Mouse (Mus musculus) hindbrain, postnatal 0 days (tissue): ENCODE measurements around the gene Shc4. TPM values are rescaled to one million over a fixed set of nuclear protein-coding genes. Genes with fewer than 3 reads are reported as not detected.

Experiments used
- ATAC-seq: fragments of 200-750 bp; cut with Nextera tagmentation; 2 replicates; pipeline ENCODE4 v1.8.0; 2017; ENCODE audit warnings: mild to moderate bottlenecking, moderate TSS enrichment, moderate library complexity
- DNase-seq: peaks from one replicate; pipeline ENCODE4 v3.0.0-alpha.2; 2015; ENCODE audit warnings: low spot score
- H3K27ac ChIP-seq: fragments of 300-500 bp; sonication (generic); 2 replicates; pipeline ENCODE4 v1.5.1; 2014; ENCODE audit warnings: mild to moderate bottlenecking
- H3K27me3 ChIP-seq: fragments of 300-500 bp; sonication (generic); 2 replicates; pipeline ENCODE4 v1.6.1; 2014; ENCODE audit warnings: low read length, mixed read lengths; ENCODE audit not compliant: insufficient read depth
- H3K36me3 ChIP-seq: fragments of 300-500 bp; sonication (generic); 2 replicates; pipeline ENCODE4 v1.6.1; 2014; ENCODE audit warnings: low read length, mixed read lengths; ENCODE audit not compliant: insufficient read depth
- H3K4me1 ChIP-seq: fragments of 300-500 bp; sonication (generic); 2 replicates; pipeline ENCODE4 v1.6.1; 2014; ENCODE audit warnings: antibody characterized with exemption, low read length, mixed read lengths; ENCODE audit not compliant: insufficient read depth
- H3K4me2 ChIP-seq: fragments of 300-500 bp; sonication (generic); 2 replicates; pipeline ENCODE4 v1.6.1; 2014; ENCODE audit warnings: low read depth, mild to moderate bottlenecking, low read length, moderate library complexity, mixed read lengths
- H3K4me3 ChIP-seq: fragments of 300-500 bp; sonication (generic); 2 replicates; pipeline ENCODE4 v1.5.1; 2014; ENCODE audit warnings: low read length
- H3K9ac ChIP-seq: fragments of 300-500 bp; sonication (generic); replicated peaks from 2 replicates; pipeline ENCODE4 v1.6.1; 2014; ENCODE audit warnings: mild to moderate bottlenecking, low read length, moderate library complexity, mixed read lengths
- H3K9me3 ChIP-seq: fragments of 300-500 bp; sonication (generic); 2 replicates; pipeline ENCODE4 v1.6.1; 2016; ENCODE audit warnings: low read length, mixed read lengths
- CTCF ChIP-seq: IDR thresholded peaks from 2 replicates; pipeline ENCODE4 v1.5.1; 2016; ENCODE audit warnings: antibody characterized with exemption, control low read depth, low read depth
- WGBS: fragments of 180-500 bp; shearing (Covaris S2); extraction: QIAGEN DNeasy Blood & Tissue Kit; methylation state at CpG from one replicate; pipeline ENCODE4 v1.1.7; 2014; 5-methylcytosine and 5-hydroxymethylcytosine counted together
- polyA plus RNA-seq: library from polyadenylated mRNA; unstranded; fragments of >200 nt; fragmentation: Nextera tagmentation; extraction: Ambion mirVana; gene quantifications from 2 replicates; pipeline ENCODE4 v1.2.1, GENCODE M21; 2015
- total RNA-seq: library from RNA; depleted of rRNA; stranded (reverse); fragments of >200 nt; gene quantifications from 2 replicates; pipeline ENCODE4 v1.2.3, GENCODE M21; 2014

Gene Shc4
- total and polyA plus RNA-seq, 2 experiments from 2014 or later = 3.9 to 9.1 TPM

GRCm38 (mm10) chr2:125606220-125606845 lies 117.6 kb downstream of the Shc4 start:
- Histone ChIP-seq H3K9ac (no peak overlapping the region), H3K4me1 (no peaks in the 10 kb centered on the region), H3K36me3 (no peaks in the 10 kb centered on the region; the same call in 1 of the 2 replicates), H3K27ac (no peak overlapping the region), H3K4me3 (no peak overlapping the region), H3K4me2 (no peak overlapping the region), H3K9me3 (no peaks in the 10 kb centered on the region), H3K27me3 (no peaks in the 10 kb centered on the region)
- 64% methylated on average over 17 of the region's 17 CpGs for WGBS
- no peak for ATAC-seq
- DNase-seq = peak; percentile 43
- no peak for TF ChIP-seq CTCF

DNA sequence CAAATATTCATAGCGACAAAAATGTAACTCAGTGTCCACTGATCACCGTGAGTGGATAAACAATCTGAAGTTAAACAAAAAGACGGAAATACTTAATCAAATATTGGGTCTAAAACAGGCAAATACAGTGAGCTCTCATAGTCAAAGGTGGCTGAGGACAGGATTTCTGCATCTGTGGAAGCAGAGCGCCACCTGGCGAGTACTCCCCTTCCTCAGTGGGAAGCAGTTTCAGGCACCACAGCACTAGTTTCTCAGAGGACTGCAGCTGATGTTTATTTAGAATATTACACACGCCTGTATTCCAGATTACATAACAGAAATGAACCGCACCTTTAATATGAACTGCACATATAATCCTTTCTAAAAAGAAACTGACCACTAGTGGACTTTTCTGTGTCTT lies 119.3 kb downstream of the Shc4 start:
- Histone ChIP-seq H3K4me3 (no peak overlapping the region), H3K27me3 (no peaks in the 10 kb centered on the region), H3K36me3 (no peaks in the 10 kb centered on the region; the same call in 1 of the 2 replicates), H3K4me2 (no peak overlapping the region), H3K4me1 (no peaks in the 10 kb centered on the region), H3K9ac (no peak overlapping the region), H3K27ac (no peak overlapping the region), H3K9me3 (no peaks in the 10 kb centered on the region)
- TF ChIP-seq CTCF = peak; percentile 89
- DNase-seq (peak; percentile 80), ATAC-seq (peak; percentile 71; the same call in 1 of the 2 replicates)
- WGBS = 79% methylated on average over 7 of the region's 7 CpGs

GRCm38 (mm10) chr2:125602970-125603369 lies 121.0 kb downstream of the Shc4 start:
- Histone ChIP-seq H3K27me3 (no peaks in the 10 kb centered on the region), H3K4me1 (no peaks in the 10 kb centered on the region), H3K36me3 (no peaks in the 10 kb centered on the region; the same call in 1 of the 2 replicates), H3K9me3 (no peaks in the 10 kb centered on the region), H3K27ac (no peak overlapping the region), H3K4me3 (no peak overlapping the region), H3K9ac (no peak overlapping the region), H3K4me2 (no peak overlapping the region)
- DNase-seq = no peak
- ATAC-seq = no peak
- no peak for TF ChIP-seq CTCF
- WGBS = 91% methylated on average over 3 of the region's 3 CpGs

- no peaks in the 10 kb centered on the region for H3K9me3 ChIP-seq
- H3K4me3 ChIP-seq = no peak overlapping the region
- H3K4me2 ChIP-seq = no peak overlapping the region
- WGBS = 83% methylated on average over 4 of the region's 4 CpGs
- H3K4me1 ChIP-seq = no peaks in the 10 kb centered on the region
- no peak overlapping the region for H3K9ac ChIP-seq
- H3K27ac ChIP-seq = no peak overlapping the region
- no peaks in the 10 kb centered on the region for H3K36me3 ChIP-seq
- H3K27me3 ChIP-seq = no peaks in the 10 kb centered on the region
- DNase-seq (no peak), ATAC-seq (no peak)
- no peak for TF ChIP-seq CTCF
Measured at GRCm38 (mm10) chr2:125598958-125599357, 125.0 kb downstream of the Shc4 start.

DNA sequence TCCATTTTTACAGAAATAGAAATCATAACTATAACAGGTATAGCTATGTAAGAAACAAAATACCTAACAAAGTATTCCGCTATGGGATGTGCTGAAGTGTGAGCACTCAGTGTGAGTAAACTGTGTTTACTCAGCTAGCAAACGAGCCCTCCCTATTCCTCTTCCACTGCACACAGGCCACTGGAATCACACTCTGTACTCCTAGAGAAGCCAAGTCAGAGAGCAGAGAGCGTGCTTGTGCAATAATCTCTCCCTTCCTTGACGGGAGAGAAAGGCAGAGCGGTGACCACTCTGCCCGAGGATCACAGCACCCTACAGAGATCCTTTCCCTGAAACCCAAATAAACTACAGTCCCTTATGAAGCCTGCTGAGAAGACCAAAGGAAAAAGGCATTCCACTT lies 125.7 kb downstream of the Shc4 start:
- Histone ChIP-seq H3K27ac (no peak overlapping the region), H3K4me3 (no peak overlapping the region), H3K9ac (no peak overlapping the region), H3K36me3 (no peaks in the 10 kb centered on the region), H3K9me3 (no peaks in the 10 kb centered on the region), H3K4me2 (no peak overlapping the region), H3K4me1 (no peaks in the 10 kb centered on the region), H3K27me3 (no peaks in the 10 kb centered on the region)
- WGBS = 76% methylated on average over 6 of the region's 6 CpGs
- TF ChIP-seq CTCF = no peak
- no peak for DNase-seq
- no peak for ATAC-seq

GRCm38 (mm10) chr2:125594786-125595185 lies 129.2 kb downstream of the Shc4 start:
- Histone ChIP-seq H3K4me2 (no peak overlapping the region), H3K4me3 (no peak overlapping the region), H3K4me1 (no peaks in the 10 kb centered on the region), H3K9me3 (no peaks in the 10 kb centered on the region), H3K36me3 (no peaks in the 10 kb centered on the region; the same call in 1 of the 2 replicates), H3K27me3 (no peaks in the 10 kb centered on the region), H3K27ac (no peak overlapping the region), H3K9ac (no peak overlapping the region)
- WGBS = 67% methylated on average over 12 of the region's 12 CpGs
- TF ChIP-seq CTCF = no peak
- ATAC-seq = no peak
- peak; percentile 35 for DNase-seq

DNA sequence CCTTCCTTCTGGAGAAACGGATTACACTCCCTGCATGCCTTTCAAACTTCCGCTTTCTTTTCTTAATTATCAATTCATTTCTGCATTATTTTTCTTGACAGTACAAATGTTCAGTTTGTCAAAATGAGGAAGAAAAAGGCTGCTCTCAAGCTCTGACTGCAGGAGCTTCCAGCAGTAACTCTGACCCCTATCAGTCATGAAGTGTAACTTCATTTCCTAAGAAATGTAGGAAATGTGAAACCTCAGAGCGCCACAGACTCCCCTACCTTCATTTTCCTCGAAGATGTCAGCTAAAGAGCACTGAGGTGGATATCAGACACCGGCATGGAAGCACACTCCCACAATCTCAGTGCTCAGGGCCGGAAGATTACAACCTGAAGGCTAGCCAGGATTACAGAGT lies 129.9 kb downstream of the Shc4 start:
- peak; percentile 52 for TF ChIP-seq CTCF
- Histone ChIP-seq H3K4me3 (no peak overlapping the region), H3K9me3 (no peaks in the 10 kb centered on the region), H3K4me2 (no peak overlapping the region), H3K36me3 (no peaks in the 10 kb centered on the region; the same call in 1 of the 2 replicates), H3K4me1 (no peaks in the 10 kb centered on the region), H3K27me3 (no peaks in the 10 kb centered on the region), H3K27ac (no peak overlapping the region), H3K9ac (no peak overlapping the region)
- WGBS = 84% methylated on average over 6 of the region's 6 CpGs
- DNase-seq = peak; percentile 10
- no peak for ATAC-seq
